Mouse (Mus musculus): Measurements from ENCODE around the gene Ate1. TPM values are rescaled to one million over a fixed set of nuclear protein-coding genes. Genes with fewer than 3 reads are reported as not detected.
"Not testable (repeated sequence)": the region's sequence is repeated elsewhere in the genome, so short reads cannot be mapped to it uniquely, and the experiment has no call there.

Gene Ate1
- total RNA-seq, 1 experiment from 2014 or later, result 35.5 TPM

- DNase-seq, result no peak
Measured at GRCm38 (mm10) chr7:130403346-130403745, 116.8 kb downstream of the Ate1 start.

- DNase-seq, result no peak
Measured at GRCm38 (mm10) chr7:130394697-130395096, 125.5 kb downstream of the Ate1 start.

- DNase-seq, result not testable (repeated sequence)
Measured at GRCm38 (mm10) chr7:130390060-130390459, 130.1 kb downstream of the Ate1 start.

GRCm38 (mm10) chr7:130386308-130386707 lies 133.9 kb downstream of the Ate1 start:
- DNase-seq, result no peak

- DNase-seq, result no peak
Measured at GRCm38 (mm10) chr7:130385732-130386294, 134.4 kb downstream of the Ate1 start.

GRCm38 (mm10) chr7:130382126-130382525 lies 138.0 kb downstream of the Ate1 start:
- DNase-seq, result no peak

- no peak for DNase-seq
Measured at GRCm38 (mm10) chr7:130381387-130381951, 138.7 kb downstream of the Ate1 start.

- peak; percentile 52 for DNase-seq
Measured at GRCm38 (mm10) chr7:130380769-130381355, 139.3 kb downstream of the Ate1 start.

- no peak for DNase-seq
Measured at GRCm38 (mm10) chr7:130380367-130380766, 139.8 kb downstream of the Ate1 start.

GRCm38 (mm10) chr7:130379886-130380285 lies 140.3 kb downstream of the Ate1 start:
- DNase-seq, result no peak

GRCm38 (mm10) chr7:130378308-130378707 lies 141.9 kb downstream of the Ate1 start:
- DNase-seq, result no peak

GRCm38 (mm10) chr7:130374311-130374710 lies 145.9 kb downstream of the Ate1 start:
- DNase-seq, result peak; percentile 79

- DNase-seq, result no peak
Measured at GRCm38 (mm10) chr7:130368827-130369641, 151.1 kb downstream of the Ate1 start.

GRCm38 (mm10) chr7:130368036-130368826 lies 151.9 kb downstream of the Ate1 start:
- no peak for DNase-seq

- no peak for DNase-seq
Measured at GRCm38 (mm10) chr7:130367222-130368035, 152.7 kb downstream of the Ate1 start.

GRCm38 (mm10) chr7:130365711-130366110 lies 154.5 kb downstream of the Ate1 start:
- DNase-seq, result no peak

Other genes with a start within 250 kb of the Ate1 start
- 59.6 and 66.0 TPM in 2 replicates for gene Nsmce4a, start 52.7 kb upstream of the Ate1 start, total RNA-seq (2021)
- gene Tacc2, start 57.1 kb upstream of the Ate1 start, total RNA-seq (2021), result 25.5 and 27.4 TPM in 2 replicates